Mouse (Mus musculus): ENCODE results near the gene B3glct.
A peak's percentile ranks its signal among the peaks of the same experiment; 100 is the strongest.

Gene B3glct

GRCm38 (mm10) chr5:149751861-149752260 is 73.8 kb downstream of the B3glct start:
- no peak for DNase-seq

- no peak for DNase-seq
Observed at GRCm38 (mm10) chr5:149753073-149753472, 75.0 kb downstream of the B3glct start.

GRCm38 (mm10) chr5:149767116-149767515 is 89.1 kb downstream of the B3glct start:
- no peak for DNase-seq

GRCm38 (mm10) chr5:149767651-149768301 is 89.7 kb downstream of the B3glct start:
- no peak for DNase-seq

GRCm38 (mm10) chr5:149769666-149770065 is 91.6 kb downstream of the B3glct start:
- DNase-seq = no peak

GRCm38 (mm10) chr5:149776038-149776437 is 98.0 kb downstream of the B3glct start:
- no peak for DNase-seq

GRCm38 (mm10) chr5:149779740-149780139 is 101.7 kb downstream of the B3glct start:
- no peak for DNase-seq

- peak in 1 of 2 experiments; percentile 10 for DNase-seq
Observed at GRCm38 (mm10) chr5:149780411-149780810, 102.4 kb downstream of the B3glct start.

- peak; percentile 52 to 53 for DNase-seq
Observed at GRCm38 (mm10) chr5:149790087-149790486, 112.1 kb downstream of the B3glct start.

- no peak for DNase-seq
Observed at GRCm38 (mm10) chr5:149810071-149810470, 132.0 kb downstream of the B3glct start.

- peak in 1 of 2 experiments; percentile 27 for DNase-seq
Observed at GRCm38 (mm10) chr5:149811835-149812234, 133.8 kb downstream of the B3glct start.
